Mouse (Mus musculus) common myeloid progenitor, adult 5-6 weeks (primary cell): ENCODE measurements at regions not wholly inside any gene's neighbourhood (a gene's known extent, or its start where the extent isn't known, plus 50 kb on each side); places are given as distances from the start of the nearest gene placed in this dataset.

ENCODE experiments used
- ATAC-seq: replicated peaks from 2 replicates; pipeline ENCODE4 v1.8.0; 2016; ENCODE audit warnings: low read depth, mild to moderate bottlenecking, moderate TSS enrichment, inconsistent platforms; ENCODE audit not compliant: poor library complexity, severe bottlenecking

DNA sequence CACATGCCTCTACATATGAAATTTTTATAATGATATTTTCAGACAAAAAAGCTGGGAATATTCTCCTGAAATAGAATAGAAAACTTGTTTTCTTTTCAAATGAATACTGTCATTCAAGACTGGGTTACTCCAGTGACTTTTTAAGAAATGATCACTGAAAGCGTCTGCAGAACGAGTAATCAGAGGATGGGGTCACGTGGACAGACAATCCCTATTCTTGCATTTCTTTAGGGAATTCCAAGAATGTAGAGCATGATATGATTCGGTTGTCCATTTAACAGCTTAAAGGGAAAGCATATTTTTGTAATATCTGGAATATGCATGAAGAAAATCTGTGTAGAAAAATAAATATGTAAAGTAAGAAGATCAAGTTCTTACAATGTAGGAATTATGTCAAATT is 65.6 kb downstream of the 4933402N22Rik start:
- ATAC-seq, result no peak

DNA sequence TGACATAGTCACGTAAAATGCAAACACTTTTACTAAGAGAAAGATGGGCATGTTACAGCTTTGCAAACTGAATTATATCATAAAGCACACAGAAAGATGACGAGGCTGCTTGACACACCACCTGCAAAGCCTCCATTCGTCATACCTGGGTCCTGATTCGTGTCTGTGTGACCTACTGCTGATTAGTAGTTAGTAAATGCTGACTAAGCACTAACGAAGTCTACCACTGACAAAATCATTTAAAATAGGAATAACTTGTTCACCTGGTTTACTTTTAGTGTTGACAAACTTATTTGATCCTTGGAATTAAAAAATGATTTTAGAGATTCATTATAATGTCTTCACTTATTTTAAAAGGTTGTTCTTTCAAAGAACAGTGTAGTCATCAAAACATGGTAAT is 71.3 kb downstream of the 4933402N22Rik start:
- no peak for ATAC-seq

DNA sequence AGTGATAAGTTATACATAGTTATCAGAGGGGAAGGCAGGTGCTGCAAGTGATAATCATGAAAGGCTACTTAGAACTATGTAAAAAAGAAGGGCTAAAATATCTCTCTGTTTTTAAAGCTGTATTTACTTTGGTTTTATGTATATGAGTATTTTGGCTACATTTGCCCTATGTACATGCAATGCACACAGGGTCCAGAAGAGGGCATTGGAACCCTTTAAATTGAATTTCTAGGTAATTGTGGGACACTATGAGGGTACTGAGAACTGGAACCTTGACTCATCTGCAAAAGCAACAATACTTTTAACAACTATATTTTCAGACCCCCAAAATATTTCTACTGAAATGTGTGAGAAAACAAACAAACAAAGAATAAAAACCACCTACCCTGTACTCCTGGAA is 82.9 kb downstream of the 4933402N22Rik start:
- 0 out of 2 replicates have a peak, but pooled peaks have one; percentile 54 for ATAC-seq

DNA sequence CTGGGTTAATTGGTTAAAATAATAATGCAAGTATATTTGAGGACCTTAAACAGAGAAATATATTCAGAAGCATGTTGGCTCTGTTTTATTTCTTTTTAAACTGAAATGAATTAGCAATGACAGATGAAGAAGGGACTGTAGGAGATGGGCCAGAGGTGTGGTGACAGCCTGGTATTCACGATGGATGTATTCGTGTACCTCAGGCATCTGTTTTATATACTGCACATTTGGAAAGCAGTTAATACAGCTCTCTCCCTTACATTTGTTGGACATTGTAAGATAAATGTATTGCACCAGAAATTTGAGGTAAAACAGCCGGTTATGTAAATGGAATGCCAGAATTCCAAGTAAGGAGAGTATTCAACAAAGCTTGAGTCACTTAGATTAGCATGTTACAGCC is 88.6 kb downstream of the 4933402N22Rik start:
- ATAC-seq, result no peak

DNA sequence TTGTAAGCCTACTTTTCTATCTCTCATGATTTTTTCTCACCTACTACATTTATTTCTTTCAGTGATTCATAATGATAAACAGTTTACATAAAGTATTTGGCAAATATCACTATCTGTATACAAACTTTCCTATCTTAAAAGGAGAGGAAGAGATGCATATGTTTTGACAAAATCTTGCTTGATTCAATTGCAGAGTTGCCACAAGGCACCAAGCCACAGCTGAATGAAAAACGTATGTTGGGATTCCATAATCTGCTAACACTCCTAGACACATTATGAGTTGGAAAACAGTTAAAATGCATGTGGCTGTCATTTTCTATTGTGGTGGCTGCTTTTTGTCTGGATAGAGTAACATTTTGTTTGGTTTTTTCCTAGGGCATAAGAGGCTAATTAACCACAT is 98.5 kb downstream of the 4933402N22Rik start:
- ATAC-seq, result no peak

DNA sequence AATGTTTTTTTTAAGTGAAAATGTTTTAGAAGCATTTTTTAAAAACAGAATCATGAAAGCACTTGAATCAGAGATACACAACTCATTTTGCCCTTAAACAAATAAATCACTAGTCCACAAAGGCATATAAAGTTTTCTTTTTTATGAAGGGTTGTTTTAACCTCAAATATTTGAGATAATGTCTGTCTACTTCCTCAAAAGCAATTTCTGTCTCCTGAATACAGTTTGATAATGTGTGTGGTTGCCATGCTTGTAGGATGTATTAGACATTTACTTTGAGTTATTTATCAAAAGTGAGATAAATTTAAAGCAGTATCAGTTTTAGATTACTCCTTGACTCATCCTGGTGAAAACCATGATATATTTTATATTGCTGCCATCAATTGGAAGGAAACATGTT is 102.6 kb downstream of the 4933402N22Rik start:
- ATAC-seq, result 0 out of 2 replicates have a peak, but pooled peaks have one; percentile 39

DNA sequence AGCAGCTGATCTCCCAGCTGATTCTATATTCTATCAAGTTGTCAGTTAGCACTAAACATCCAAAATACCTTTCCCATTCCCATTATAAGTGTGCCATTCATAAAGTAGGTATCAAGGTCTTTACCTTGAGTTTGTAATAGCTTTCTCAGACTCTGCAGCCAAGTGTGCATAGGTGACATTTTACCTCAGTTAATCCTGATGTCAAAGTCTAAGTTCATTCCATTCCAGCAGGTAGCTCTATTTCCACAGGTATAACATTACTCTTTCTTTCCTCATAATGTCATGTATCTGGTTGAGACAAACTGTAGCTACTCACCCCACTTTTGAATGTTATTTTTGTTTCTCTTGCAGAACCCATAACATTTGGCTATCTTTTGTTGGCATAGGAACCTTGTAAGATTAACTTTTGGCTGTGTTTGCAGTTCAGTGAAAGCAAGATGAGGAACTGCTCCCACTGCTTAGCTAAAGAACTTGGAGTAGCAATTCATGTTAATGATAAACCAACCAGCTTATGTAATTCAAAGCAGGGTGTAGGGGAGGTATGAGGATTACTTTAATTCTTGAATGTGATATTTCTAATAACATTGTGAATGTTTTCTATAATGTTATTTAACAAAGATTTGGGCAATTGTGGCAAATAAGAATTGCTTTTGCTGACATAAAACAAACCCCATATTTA is 107.0 kb downstream of the 4933402N22Rik start:
- ATAC-seq, result no peak

DNA sequence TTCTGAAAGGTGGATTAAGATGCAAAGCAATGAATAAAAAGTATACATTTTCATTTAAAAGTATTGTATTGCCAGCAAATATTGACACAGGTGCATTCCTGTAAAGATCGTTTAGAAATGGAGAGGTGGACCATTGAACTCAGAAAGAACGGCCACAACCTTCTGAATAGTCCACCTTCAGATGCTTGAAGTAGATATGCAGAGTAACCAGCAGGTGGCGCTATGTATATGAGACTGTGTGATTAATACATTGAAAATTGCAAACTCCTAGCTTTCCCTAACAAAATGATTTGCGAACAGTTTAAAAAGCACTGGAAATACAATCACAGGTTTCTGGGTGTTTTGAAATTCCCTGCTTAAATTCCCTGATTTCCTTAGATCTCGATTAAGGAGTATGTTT is 112.2 kb downstream of the 4933402N22Rik start:
- peak; percentile 86 for ATAC-seq

DNA sequence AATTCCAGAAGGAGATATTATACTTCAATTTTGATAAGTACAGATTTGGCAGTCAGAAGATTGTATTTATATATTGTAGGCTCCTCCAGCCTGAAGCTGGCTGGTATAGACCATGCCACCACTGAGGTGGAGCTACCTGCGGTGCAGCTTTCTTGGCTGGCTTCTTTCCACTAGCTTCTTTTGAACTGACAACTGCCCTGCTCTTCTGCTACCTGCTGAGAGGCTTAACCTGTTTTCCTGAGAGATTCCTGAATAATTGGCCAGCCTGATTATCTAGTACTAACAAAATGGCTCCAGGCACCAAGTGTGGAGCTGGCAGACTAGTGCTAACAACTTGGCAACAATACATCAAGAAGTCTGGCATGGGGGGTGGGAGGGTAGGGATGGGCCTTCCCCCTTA is 132.0 kb downstream of the 4933402N22Rik start:
- ATAC-seq, result no peak

DNA sequence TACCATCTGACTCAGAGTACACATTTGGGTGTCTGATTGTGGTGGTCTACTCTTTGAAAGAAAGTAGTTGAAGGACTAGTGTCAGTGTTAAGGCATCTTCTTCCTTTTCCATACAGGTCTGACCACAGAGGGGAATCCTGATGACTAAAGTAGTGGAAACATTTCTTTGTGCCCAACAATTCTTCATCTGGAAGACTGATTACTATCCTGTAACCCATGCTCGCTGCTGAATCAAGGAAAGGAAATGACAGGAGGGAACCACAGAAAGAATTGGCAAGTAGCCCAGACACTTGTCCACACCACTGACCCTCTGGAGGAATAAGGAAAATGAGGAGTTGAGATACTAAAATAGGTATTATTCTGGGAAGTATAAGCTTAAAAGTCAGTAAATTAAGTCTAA is 162.3 kb downstream of the 4933402N22Rik start:
- ATAC-seq, result no peak

DNA sequence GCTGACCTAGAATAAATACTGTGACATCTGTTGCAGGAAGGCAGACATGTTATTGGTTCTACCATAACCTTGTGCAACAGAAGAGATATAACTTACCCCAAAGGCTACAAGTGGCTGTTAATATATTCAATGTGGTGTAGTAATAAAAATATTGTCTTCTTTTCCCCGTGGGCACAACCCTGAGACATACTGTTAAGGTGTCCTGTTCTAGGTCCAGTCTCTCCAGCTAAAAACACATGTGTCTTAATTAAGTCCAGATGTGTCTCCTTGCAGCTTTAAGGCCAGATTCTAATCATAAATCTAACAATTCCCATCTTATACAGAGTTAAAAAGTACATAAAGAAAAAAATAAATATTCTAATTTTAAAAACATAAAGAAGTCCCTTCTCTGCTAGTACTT is 175.8 kb downstream of the 4933402N22Rik start:
- no peak for ATAC-seq

DNA sequence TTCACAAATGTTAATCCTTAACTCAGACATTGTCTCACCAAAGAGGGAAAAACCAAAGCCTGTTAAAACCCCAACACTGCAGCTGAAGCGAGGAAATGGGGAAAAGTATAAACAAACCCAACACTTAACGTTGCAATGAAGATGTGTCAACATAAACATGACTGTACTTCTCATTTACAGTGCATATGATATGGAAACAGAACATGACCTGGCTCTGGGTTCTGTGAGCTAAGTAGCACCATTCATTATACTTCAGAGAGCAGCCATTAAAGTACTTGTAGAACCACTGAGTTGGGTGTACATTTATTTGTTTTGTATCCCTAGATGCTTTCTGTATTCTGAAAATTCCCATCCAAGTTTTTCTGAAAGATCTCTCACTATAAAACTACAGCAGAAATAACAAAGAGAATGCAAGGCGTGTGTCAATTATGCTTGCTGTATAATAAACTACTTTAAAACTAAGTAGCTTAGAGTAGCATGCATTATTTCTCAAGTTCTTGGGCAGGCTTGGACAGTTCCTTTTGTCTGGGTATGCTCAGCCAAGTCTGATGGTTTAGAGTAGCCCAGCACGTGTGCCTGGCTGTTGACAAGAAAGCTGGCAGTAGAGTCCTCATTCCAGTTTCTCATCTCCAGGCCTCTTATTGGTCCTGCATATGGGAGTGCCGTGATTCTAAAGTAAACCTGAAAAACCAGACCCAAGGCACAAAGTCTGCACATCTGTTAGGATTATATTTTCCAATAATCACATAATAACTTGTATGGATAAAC is 198.9 kb downstream of the 4933402N22Rik start:
- ATAC-seq, result no peak

DNA sequence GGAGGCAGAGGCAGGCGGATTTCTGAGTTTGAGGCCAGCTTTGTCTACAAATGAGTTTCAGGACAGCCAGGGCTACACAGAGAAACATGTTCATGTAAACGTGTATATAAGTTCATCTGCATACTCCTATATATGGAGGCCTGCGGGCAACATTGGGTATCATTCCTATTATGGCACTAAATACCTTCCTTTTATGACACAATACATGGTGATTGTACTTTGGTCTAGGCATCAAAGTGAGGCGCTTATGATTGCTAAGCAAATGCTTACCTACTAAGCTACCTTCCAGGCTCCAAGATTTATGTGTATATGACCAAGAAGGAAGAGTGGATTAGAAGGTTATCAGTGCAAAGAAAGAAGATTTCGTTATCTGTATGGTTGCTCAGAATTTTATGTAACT is 207.1 kb downstream of the 4933402N22Rik start:
- no peak for ATAC-seq

DNA sequence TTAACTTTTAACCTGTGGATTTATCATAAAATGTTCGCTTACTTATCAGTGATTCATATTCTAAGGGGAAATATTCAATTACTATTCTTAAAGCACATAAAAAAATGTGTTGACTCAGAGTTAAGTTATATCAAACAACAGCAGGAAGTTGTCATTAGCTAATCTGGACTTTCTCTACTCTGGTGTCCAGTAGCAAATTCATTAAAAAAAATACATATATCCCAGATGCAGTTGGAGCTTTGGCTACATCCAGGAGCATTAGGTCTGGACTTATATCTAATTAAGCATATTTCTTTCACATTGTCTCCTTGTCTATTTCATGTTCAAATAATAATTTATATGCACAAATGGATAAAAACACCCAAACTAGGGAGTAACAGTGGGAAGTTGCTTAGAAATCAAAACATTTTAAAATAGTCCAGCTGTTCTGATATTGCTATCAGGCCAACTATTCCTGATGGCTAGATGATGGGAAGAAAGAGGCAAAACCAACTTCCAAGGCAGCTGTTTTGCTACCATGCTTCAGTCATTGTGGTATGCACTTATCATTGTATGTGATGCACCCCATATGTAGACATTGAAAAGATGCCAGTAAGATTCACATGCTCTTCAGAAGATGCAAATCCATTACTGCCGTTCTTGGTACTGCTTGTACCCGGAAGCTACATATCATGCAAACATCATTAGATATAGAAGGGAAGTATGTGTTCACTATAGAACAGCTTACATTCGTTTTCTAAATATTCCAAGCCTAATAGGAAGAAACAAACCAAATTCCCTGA is 209.8 kb downstream of the 4933402N22Rik start:
- no peak for ATAC-seq

DNA sequence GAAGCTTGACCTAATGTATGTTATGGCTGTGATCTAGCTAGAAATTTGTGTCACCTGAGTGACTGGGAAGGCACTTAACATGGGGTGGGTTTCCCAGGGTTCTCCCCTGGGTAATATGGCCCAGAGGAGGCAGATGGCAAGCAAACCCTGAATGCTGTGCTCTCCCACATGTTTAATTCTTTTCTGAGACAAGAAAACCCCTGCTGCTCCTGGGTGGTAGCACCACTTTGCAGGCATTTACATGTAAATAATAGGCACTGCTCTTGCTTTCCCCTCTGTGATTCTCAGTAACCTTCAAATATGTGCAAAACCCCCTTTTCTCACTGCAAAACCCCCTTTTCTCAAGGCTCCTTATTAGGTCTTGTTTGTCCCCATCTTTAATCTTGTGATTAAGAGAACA is 221.1 kb downstream of the 4933402N22Rik start:
- ATAC-seq, result no peak

DNA sequence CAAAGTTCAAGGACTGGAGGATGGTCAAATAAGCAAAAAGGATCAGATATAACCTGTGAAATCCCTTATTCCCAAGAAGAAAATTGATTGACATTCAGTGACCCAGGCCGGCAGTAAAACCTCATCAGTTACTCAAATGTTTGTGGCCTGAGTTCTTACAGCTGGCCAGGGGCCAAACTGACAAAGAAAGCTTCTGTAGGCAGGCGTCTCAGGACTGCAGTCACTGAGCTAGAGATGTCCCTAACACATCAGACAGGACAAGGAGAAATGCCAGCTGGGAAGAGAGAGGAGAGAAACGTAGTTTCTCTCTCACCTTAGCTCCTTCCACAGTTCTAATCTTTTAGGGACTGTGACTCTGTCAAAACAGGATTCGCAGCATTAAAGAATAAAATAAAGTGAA is 229.9 kb upstream of the Sema3d start:
- ATAC-seq, result no peak

DNA sequence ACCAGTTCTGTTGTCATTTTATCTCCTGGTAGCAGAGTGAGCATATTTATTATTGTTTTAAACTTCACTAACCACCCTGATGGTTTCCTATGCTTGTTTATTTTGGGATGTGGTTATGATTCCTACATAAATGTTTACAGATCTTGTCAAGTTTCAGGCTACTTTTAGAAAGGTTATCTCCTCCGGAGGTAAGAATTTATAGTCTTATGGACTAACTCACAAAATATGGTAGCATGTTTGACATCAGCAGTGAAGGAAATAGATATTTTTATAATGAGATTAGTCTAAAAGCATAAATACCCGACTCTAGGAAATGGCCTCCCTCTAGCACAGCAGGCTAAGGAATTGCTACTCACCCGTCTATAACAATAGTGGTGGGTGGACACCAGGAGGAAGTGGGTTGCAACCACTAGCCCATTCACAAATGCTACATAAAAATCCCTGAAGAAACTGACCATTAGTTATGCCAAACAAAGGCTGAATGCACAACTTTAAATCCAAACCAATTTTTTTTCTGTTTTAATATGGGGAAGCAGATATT is 228.6 kb upstream of the Sema3d start:
- ATAC-seq, result no peak

DNA sequence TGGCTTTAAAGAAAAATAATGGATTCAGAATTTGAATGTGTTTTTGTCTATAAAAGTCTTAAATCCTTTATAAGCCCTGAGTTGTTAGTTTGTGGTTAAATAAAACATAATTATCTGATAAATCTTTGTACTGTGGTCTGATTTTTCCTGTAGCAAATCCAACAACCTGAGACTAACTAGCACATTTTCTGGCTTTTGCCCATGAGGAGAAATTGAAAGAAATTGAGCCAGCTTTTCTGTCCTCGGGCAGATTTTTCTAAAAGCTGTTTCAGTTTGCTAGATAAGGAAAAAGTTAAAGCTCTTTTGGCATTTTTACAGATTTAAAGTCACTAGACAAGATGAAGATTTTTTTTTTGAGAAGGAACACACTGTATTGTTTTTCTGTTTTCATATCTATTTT is 191.5 kb upstream of the Sema3d start:
- ATAC-seq, result no peak

DNA sequence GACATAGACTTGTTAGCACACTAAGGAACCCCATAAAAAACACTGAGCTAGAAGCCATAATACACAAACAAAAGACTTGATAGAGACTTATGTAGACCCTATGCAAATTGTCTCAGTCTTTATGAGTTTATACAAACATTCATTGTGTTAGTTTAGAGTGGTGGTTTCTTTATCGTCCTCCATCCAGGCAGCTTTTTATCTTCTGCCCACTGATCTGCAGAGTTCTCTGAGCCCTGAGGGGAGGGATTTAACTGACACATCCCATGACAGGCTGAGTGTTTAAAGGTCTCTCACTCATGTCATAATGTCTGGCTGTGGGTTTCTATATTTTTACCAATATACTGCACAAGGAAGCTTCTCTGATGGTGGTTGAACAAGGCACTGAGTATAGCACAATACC is 175.7 kb upstream of the Sema3d start:
- ATAC-seq, result 0 out of 2 replicates have a peak, but pooled peaks have one; percentile 18

DNA sequence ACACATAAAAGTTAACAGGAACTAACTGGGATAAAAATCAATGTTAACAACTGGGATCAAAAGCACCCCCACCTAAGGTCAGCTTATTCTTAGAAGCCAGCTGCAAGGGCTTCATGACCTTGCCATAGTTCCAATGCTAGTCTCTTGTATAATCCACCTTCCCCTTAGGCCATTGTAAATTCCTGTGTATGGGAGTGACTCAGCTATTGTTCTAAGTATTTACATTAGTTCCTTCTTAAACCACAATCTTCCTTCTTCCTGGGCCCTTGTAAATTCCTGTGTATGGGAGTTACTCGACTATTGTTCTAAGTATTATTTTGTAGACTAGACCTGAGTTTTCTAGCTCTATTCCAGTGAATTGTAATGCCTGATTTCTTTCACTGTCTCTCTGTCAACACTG is 173.6 kb upstream of the Sema3d start:
- ATAC-seq, result no peak

DNA sequence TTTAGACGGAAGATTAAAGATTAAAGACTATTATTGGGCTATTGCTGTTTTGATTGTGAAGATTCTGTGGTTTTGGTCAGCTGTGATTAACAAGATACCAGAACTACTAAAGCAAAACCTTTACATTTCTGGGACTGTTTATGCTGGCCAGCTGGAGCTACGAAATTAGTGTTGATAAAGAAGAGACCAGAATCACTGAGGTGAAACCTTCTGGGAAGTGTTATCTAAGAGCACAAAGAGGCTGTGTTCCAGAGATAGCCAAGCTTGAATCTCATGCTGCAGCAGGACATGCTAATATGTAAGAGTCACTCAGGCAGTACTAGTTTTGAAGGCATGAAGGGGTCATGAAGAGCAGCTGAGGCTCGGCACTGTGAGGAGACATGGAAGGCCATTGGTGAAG is 169.7 kb upstream of the Sema3d start:
- no peak for ATAC-seq
